Mouse (Mus musculus) urinary bladder, postnatal 4 days (tissue): Measurements from ENCODE around the gene Phactr4.

ENCODE experiments used
- DNase-seq, 2 experiments: peaks; one replicate each; pipeline ENCODE4 v3.0.0; 2021 to 2022; ENCODE audit warnings: low spot score in 2 of 2

The Phactr4 gene

GRCm38 (mm10) chr4:132369953-132370750, 52.1 kb downstream of the Phactr4 start:
- DNase-seq: no peak

GRCm38 (mm10) chr4:132367480-132368201, 54.6 kb downstream of the Phactr4 start:
- no peak for DNase-seq

- no peak for DNase-seq
These were observed 56.7 kb downstream of the Phactr4 start for GRCm38 (mm10) chr4:132365450-132366060.

GRCm38 (mm10) chr4:132363487-132363886, 58.8 kb downstream of the Phactr4 start:
- no peak for DNase-seq

GRCm38 (mm10) chr4:132359510-132359909, 62.8 kb downstream of the Phactr4 start:
- DNase-seq: no peak

GRCm38 (mm10) chr4:132356170-132356569, 66.1 kb downstream of the Phactr4 start:
- DNase-seq: no peak

- DNase-seq: no peak
These were observed 66.9 kb downstream of the Phactr4 start for GRCm38 (mm10) chr4:132355403-132355802.

- DNase-seq: no peak
These were observed 67.7 kb downstream of the Phactr4 start for GRCm38 (mm10) chr4:132354571-132354970.

- peak; percentile 87 to 88 for DNase-seq
These were observed 68.8 kb downstream of the Phactr4 start, which contains the start of gene Rcc1 for GRCm38 (mm10) chr4:132353481-132353885. Gene Rcc1 (minus strand): TSS chr4:132353605.

GRCm38 (mm10) chr4:132352739-132353138, 69.5 kb downstream of the Phactr4 start:
- DNase-seq: no peak

- DNase-seq: no peak
These were observed 70.9 kb downstream of the Phactr4 start for GRCm38 (mm10) chr4:132351401-132351800.

GRCm38 (mm10) chr4:132350854-132351253, 71.4 kb downstream of the Phactr4 start:
- DNase-seq: no peak

GRCm38 (mm10) chr4:132350123-132350740, 72.1 kb downstream of the Phactr4 start:
- no peak for DNase-seq

GRCm38 (mm10) chr4:132349495-132350122, 72.7 kb downstream of the Phactr4 start:
- DNase-seq: no peak

- no peak for DNase-seq
These were observed 75.6 kb downstream of the Phactr4 start for GRCm38 (mm10) chr4:132346661-132347060.

- no peak for DNase-seq
These were observed 76.0 kb downstream of the Phactr4 start for GRCm38 (mm10) chr4:132346261-132346660.

GRCm38 (mm10) chr4:132345843-132346212, 76.5 kb downstream of the Phactr4 start:
- no peak for DNase-seq

GRCm38 (mm10) chr4:132345135-132345842, 77.0 kb downstream of the Phactr4 start:
- peak; percentile 93 to 97 for DNase-seq

- DNase-seq: no peak
These were observed 77.7 kb downstream of the Phactr4 start for GRCm38 (mm10) chr4:132344403-132345134.

GRCm38 (mm10) chr4:132341451-132341850, 80.8 kb downstream of the Phactr4 start:
- DNase-seq: no peak
